Mouse (Mus musculus) cerebellum, adult 2 months (tissue): ENCODE results near the gene Hs1bp3.

Experiments
- CTCF ChIP-seq: fragments of 200-500 bp; IDR thresholded peaks from 2 replicates; pipeline ENCODE4 v1.5.1; 2011; ENCODE audit warnings: low read depth, mild to moderate bottlenecking, control low read depth, low read length, moderate library complexity, borderline replicate concordance; ENCODE audit not compliant: insufficient read depth
- POLR2A ChIP-seq: fragments of 200-500 bp; IDR thresholded peaks from 2 replicates; pipeline ENCODE4 v1.6.1; 2011; ENCODE audit warnings: low read length, control low read depth, borderline replicate concordance; ENCODE audit not compliant: insufficient read depth

DNA sequence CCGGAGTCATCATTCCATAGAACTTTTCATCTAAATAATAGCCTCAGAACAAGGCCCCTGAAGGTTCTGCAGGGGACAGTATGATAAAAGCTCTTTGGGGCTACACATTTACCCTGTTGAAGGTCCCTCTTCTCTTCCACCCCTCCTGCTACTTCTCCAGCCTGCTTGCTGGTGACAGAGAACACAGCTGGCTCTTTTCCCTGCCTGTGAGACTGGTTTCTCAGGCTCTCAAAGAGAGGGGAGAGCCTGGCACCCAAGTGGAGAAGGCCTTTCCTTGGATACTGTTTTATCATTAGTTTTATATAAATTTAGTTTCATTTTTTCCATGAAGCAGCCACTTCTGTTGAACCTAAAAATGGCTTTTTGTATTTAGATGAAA, 14.4 kb downstream of the Hs1bp3 start:
- TF ChIP-seq CTCF (no peak), POLR2A (no peak)
